Mouse (Mus musculus): ENCODE measurements around the gene Gm26602. TPM values are rescaled to one million over a fixed set of nuclear protein-coding genes. Genes with fewer than 3 reads are reported as not detected.

Gene Gm26602
- polyA plus RNA-seq, 1 experiment from 2014 or later, result 2.9 TPM

DNA sequence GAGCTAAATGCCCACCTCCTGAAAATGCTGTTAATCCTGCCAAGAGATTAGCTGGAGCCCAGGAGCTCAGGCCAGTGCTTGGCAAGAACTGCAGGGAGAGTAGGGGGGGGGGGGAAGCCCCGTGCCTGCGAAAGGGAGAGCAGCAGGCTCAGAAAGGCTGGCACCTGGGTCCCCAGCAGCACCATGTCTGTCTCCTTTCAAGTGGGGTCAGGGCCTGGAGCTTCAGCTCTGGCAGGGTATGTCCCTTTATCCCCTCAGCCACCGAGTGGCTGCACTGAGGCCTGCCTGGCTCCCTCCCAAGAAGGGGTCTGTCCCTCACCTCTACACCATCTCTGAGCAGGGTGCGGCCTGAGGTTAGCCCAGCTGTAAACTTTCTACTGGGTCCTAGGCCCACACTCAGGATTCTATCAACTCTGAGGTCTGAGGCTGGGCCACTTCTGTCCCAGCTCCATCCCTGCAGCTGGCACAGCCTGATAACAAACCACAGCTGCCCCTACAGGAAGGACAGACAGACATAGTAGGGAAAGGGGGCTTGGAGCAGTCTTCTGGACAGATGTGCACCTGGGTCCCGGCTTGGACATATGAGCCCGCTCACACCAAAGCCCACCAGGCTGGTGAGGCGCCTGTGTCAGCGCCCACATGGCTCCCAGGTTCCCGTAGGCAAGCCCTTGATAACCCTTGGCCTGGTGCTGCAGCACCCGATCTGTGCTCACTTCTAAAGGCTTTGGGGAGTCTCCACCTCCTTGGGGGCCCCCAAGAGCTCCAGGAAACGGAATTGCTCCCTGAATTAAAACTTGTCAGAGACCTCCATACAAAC is 3.7 kb downstream of the Gm26602 start:
- H3K4me2 ChIP-seq (replicated peaks; ENCODE audit: low read depth), result 0 out of 2 replicates have a peak overlapping the region, but pooled peaks have one; percentile 6
- no peak overlapping the region for H3K4me3 ChIP-seq (ENCODE audit: low read depth, low read length)
- H3K36me3 ChIP-seq (ENCODE audit: control insufficient read depth, insufficient read depth), result peaks cover 7% of the 10 kb centered on the region
- no peaks in the 10 kb centered on the region for H3K9me3 ChIP-seq (ENCODE audit: control insufficient read depth)
- H3K27ac ChIP-seq (ENCODE audit: low read depth, low read length), result no peak overlapping the region
- 0 out of 2 replicates have a peak, but pooled peaks cover 7% of the 10 kb centered on the region for H3K4me1 ChIP-seq (replicated peaks; ENCODE audit: control insufficient read depth, insufficient read depth, low read length)
- TF ChIP-seq CTCF (IDR thresholded peaks at IDR 0.05; ENCODE audit: low read depth), result no peak
- H3K9ac ChIP-seq (ENCODE audit: low read depth, low read length), result no peak overlapping the region
- WGBS, result 65% methylated on average over 9 of the region's 11 CpGs
- H3K27me3 ChIP-seq (replicated peaks; ENCODE audit: control insufficient read depth, insufficient read depth, low read length), result peaks cover 12% of the 10 kb centered on the region
- ATAC-seq, result no peak

DNA sequence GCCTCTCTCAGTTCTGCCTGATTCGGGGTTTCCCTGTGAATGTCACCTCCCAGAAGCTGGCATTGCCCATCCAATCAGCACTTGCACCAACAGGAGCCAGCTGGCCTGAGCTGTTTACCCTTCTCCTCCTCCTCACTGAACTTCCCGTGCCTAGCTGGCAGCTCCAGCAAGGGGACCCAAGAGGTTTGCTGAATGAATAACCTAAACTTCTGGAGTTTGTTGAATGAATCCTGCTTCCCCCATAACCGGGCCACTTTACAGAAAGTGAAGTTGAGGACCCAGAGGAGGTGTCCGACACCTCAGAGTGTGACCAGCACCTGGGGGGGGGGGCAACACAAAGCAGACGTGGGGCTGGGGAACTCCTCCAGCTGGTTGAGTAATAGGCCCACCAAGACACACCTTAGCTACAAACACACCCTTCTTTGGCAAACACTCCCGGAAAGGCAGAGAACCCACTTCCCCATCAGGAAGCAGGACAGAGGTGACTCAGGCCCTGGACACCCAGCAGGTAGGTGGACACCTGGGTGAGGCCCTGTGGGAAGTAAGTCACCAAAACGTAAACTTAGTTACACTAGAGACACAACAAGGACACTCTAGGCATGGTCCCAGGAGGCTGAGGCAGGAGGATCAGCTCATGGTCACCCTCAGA is 4.4 kb downstream of the Gm26602 start:
- Histone ChIP-seq H3K9ac (ENCODE audit: low read depth, low read length) (peak overlapping the region; percentile 8; the same call in 1 of the 2 replicates), H3K4me3 (ENCODE audit: low read depth, low read length) (no peak overlapping the region), H3K4me2 (replicated peaks; ENCODE audit: low read depth) (peak overlapping the region; percentile 96), H3K4me1 (replicated peaks; ENCODE audit: control insufficient read depth, insufficient read depth, low read length) (0 out of 2 replicates have a peak, but pooled peaks cover 7% of the 10 kb centered on the region), H3K36me3 (ENCODE audit: control insufficient read depth, insufficient read depth) (peaks cover 7% of the 10 kb centered on the region), H3K27me3 (replicated peaks; ENCODE audit: control insufficient read depth, insufficient read depth, low read length) (peaks cover 15% of the 10 kb centered on the region), H3K9me3 (ENCODE audit: control insufficient read depth) (no peaks in the 10 kb centered on the region), H3K27ac (ENCODE audit: low read depth, low read length) (no peak overlapping the region)
- ATAC-seq, result peak; percentile 34; the same call in 1 of the 2 replicates
- 44% methylated on average over 7 of the region's 7 CpGs for WGBS
- TF ChIP-seq CTCF (IDR thresholded peaks at IDR 0.05; ENCODE audit: low read depth), result no peak

DNA sequence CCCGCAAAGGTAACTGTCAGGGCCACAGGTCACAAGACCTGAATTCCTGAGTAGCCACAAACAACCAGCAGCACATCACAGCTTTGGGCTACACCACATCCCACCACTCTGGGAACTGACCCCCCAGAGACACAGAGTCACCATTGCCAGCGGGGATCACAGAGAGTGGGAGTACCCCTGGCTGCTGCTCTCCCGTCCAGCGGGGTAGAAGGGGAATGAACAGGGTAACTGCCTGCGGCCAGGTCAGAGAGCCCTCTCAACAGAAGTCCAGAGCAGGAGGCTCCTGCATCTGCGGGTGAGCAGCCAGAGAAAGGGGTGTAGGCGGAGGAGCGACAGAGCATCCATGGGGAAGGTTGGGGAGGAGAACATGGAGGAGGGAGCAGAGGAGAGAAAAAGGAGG is 5.4 kb downstream of the Gm26602 start:
- Histone ChIP-seq H3K27me3 (replicated peaks; ENCODE audit: control insufficient read depth, insufficient read depth, low read length) (peaks cover 26% of the 10 kb centered on the region), H3K4me1 (replicated peaks; ENCODE audit: control insufficient read depth, insufficient read depth, low read length) (0 out of 2 replicates have a peak, but pooled peaks cover 7% of the 10 kb centered on the region), H3K9me3 (ENCODE audit: control insufficient read depth) (no peaks in the 10 kb centered on the region), H3K4me2 (replicated peaks; ENCODE audit: low read depth) (peak overlapping the region; percentile 96), H3K27ac (ENCODE audit: low read depth, low read length) (0 out of 2 replicates have a peak overlapping the region, but pooled peaks have one; percentile 73), H3K9ac (ENCODE audit: low read depth, low read length) (peak overlapping the region; percentile 87), H3K36me3 (ENCODE audit: control insufficient read depth, insufficient read depth) (no peaks in the 10 kb centered on the region; the same call in 1 of the 2 replicates), H3K4me3 (ENCODE audit: low read depth, low read length) (peak overlapping the region; percentile 64)
- TF ChIP-seq CTCF (IDR thresholded peaks at IDR 0.05; ENCODE audit: low read depth), result no peak
- 13% methylated on average over 8 of the region's 8 CpGs for WGBS
- ATAC-seq, result no peak

DNA sequence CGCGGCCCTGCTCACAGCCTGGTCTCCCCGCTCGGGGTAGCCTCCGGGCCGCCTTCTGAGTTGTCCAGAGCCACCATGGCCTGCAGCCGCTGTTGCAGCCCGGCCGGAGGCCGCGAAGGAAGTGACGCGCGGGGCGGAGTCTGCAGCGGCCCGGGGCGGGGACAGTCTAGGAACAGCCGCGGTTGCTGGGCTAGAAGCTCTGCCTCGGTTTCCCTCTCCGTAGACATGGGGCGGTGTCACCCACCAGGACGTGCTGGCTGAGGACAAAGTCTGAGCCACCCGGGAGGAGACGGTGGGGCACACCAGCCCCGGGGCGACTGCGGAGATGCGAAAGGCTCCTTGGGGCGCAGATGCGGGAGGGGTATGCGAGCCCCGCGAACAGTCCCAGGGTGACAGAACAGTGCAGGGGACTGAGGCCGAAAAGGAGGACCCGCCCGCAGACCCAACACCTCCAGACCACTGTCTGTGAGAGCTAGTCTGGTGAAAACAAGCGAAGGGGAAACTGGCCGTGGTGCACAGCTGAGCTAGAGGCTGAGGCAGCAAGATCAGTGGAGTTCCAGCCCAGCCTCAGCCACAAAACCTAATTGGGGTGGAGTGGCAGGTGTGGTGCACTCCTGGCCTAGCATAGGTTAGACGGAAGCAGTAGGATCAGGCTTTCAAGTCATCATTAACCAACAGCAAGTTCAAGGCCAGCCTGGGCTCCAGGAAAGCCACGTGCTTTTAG is 6.3 kb downstream of the Gm26602 start, which contains the start of gene Kiss1r:
Gene Kiss1r (plus strand): TSS at position 164 of the 724 bp plus-strand sequence.
- H3K9ac ChIP-seq (ENCODE audit: low read depth, low read length), result peak within 1 kb of the TSS; percentile 87
- WGBS, result 2% methylated on average over 42 of the region's 42 CpGs
- H3K4me1 ChIP-seq (replicated peaks; ENCODE audit: control insufficient read depth, insufficient read depth, low read length), result 0 out of 2 replicates have a peak, but pooled peaks cover 9% of the 10 kb centered on the region
- H3K27ac ChIP-seq (ENCODE audit: low read depth, low read length), result peak within 1 kb of the TSS; percentile 73
- H3K4me3 ChIP-seq (ENCODE audit: low read depth, low read length), result peak within 1 kb of the TSS; percentile 64
- H3K9me3 ChIP-seq (ENCODE audit: control insufficient read depth), result no peaks in the 10 kb centered on the region
- no peak for TF ChIP-seq CTCF (IDR thresholded peaks at IDR 0.05; ENCODE audit: low read depth)
- peaks cover 32% of the 10 kb centered on the region for H3K27me3 ChIP-seq (replicated peaks; ENCODE audit: control insufficient read depth, insufficient read depth, low read length)
- no peaks in the 10 kb centered on the region; the same call in 1 of the 2 replicates for H3K36me3 ChIP-seq (ENCODE audit: control insufficient read depth, insufficient read depth)
- H3K4me2 ChIP-seq (replicated peaks; ENCODE audit: low read depth), result peak within 1 kb of the TSS; percentile 96
- peak; percentile 67 for ATAC-seq

DNA sequence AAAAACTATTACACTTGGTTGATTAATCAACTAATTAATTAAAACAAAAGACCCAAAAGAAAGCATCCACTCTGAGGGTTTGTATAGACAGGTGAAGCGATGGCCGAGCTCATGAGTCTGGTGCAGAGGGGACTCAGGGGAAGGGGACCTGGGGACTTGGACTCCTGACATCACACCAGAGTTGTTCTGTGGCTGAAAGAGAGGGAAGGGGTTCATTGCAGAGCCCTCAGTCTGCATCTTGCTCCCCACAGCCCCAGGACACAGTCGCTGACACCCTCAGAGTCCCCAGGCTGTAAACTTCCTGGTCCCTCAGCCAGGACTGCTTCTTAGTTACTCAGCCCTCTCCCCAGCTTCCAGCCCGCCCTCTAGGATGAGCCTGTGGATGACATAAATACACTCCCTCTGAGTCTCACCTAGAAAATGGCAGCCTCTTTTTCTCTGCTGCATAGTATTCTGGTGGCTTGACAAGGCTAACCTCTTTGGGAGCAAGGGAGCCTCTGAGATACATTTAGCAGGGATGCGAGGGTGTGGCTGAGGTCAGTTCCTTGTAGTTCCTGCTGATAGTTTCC is 7.0 kb downstream of the Gm26602 start:
- TF ChIP-seq CTCF (IDR thresholded peaks at IDR 0.05; ENCODE audit: low read depth), result no peak
- H3K4me3 ChIP-seq (ENCODE audit: low read depth, low read length), result no peak overlapping the region
- 0 out of 2 replicates have a peak, but pooled peaks cover 9% of the 10 kb centered on the region for H3K4me1 ChIP-seq (replicated peaks; ENCODE audit: control insufficient read depth, insufficient read depth, low read length)
- 72% methylated on average over 5 of the region's 5 CpGs for WGBS
- H3K36me3 ChIP-seq (ENCODE audit: control insufficient read depth, insufficient read depth), result no peaks in the 10 kb centered on the region; the same call in 1 of the 2 replicates
- no peak overlapping the region for H3K27ac ChIP-seq (ENCODE audit: low read depth, low read length)
- H3K27me3 ChIP-seq (replicated peaks; ENCODE audit: control insufficient read depth, insufficient read depth, low read length), result peaks cover 38% of the 10 kb centered on the region
- no peaks in the 10 kb centered on the region for H3K9me3 ChIP-seq (ENCODE audit: control insufficient read depth)
- H3K4me2 ChIP-seq (replicated peaks; ENCODE audit: low read depth), result peak overlapping the region; percentile 96
- H3K9ac ChIP-seq (ENCODE audit: low read depth, low read length), result no peak overlapping the region
- no peak for ATAC-seq

Data from intestine, postnatal 0 days (tissue).